Mouse (Mus musculus) cerebellum, adult 2 months (tissue): ENCODE results near the gene Nup62.

Experiments used
- CTCF ChIP-seq: fragments of 200-500 bp; IDR thresholded peaks from 2 replicates; pipeline ENCODE4 v1.5.1; 2011; ENCODE audit warnings: low read depth, mild to moderate bottlenecking, control low read depth, low read length, moderate library complexity, borderline replicate concordance; ENCODE audit not compliant: insufficient read depth
- POLR2A ChIP-seq: fragments of 200-500 bp; IDR thresholded peaks from 2 replicates; pipeline ENCODE4 v1.6.1; 2011; ENCODE audit warnings: low read length, control low read depth, borderline replicate concordance; ENCODE audit not compliant: insufficient read depth

DNA sequence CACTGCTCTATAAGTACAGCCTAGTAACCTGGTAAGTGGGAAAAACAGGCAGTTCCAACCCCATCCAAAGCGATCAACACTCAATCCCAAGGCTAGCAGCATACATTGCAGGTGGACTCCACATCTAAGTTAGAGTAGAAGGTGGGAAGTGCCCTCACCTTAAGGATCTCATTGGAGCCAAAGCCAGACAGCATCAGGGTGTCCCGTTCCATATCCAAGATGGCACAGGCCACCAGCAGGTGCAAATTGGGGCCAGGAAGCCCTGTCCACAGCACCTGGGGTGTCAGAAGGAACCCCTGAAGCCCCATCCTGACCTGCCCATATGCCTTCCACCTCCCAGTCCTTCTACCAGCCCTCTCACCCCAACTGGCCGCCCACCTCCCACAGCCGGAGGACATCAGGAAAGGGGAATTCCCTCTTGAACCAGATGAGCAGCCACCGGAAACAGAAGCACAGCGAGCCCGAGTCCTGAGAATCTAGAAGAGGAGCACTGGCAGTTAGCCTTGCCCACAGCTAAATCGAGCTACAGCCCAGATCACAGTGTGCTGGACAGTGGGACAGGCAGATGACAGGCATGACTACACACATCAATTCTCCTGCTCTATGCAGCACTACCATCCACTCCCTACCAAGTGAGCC is 26.1 kb downstream of the Nup62 start:
- TF ChIP-seq CTCF (no peak), POLR2A (no peak)
